Comparison of ENCODE assay signal across 26 mouse cellular contexts in the genomic region with DNA sequence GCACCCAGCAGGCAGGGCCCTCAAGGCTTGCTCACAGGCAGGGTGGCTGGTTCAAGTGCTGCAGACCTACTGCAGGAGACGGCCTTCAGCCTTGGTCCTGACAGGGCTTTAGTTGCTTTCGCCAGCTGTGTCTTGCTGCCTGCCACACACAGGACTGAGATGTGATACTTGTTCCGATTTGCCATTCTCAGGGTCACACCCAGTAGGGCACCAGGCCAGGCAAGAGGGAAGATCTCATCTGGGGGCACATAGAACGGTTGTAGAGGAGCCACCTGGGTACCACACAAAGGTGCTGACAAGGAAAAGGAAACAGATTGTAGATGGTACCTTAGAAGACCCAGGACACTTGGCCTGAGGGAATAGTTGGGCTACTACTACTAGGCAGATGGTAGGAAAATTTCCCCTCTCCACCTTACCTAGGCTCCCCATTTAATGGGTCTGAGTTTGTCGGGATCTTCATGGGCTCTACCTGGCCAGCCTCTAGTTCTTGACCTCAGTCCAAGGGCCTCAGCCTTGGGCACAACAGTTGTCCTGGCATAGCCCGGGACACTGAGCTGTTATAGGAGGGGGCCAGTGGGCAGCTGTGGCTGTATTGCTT. TPM values are rescaled to one million over a fixed set of nuclear protein-coding genes. Genes with fewer than 3 reads are reported as not detected.
A peak's percentile ranks its signal among the peaks of the same experiment; 100 is the strongest.
DNase-seq lines count a peak whose midpoint lies in the region; ATAC-seq and TF ChIP-seq lines count a peak whose summit lies in the region.
"Had no signal": no experiment of that assay in that cellular context is flagged by ENCODE, and none has a peak within 500 bp of the region (broad histone marks: within the 10 kb centered on the region; RNA-seq: fewer than 3 reads in every experiment).

No protein-coding gene starts in this region.

- H3K27ac ChIP-seq in cerebellum, adult 2 months (ENCODE audit: insufficient read depth, low read length): no peak overlapping the region
- H3K27ac ChIP-seq in midbrain, embryonic 11.5 days (ENCODE audit: low read depth, low read length): no peak overlapping the region
- H3K27ac ChIP-seq in midbrain, embryonic 15.5 days: no peak overlapping the region
- H3K27ac ChIP-seq: embryonic facial prominence, embryonic 12.5 days; embryonic facial prominence, embryonic 15.5 days; heart, adult 2 months; heart, embryonic 10.5 days; heart, embryonic 13.5 days; hindbrain, embryonic 14.5 days; hindbrain, postnatal 0 days had no signal

- no peak for TF ChIP-seq CTCF in cerebellum, adult 2 months (IDR thresholded peaks at IDR 0.05; ENCODE audit: borderline replicate concordance, insufficient read depth, low read depth, low read length)

- no peak overlapping the region for H3K9ac ChIP-seq in midbrain, embryonic 11.5 days (ENCODE audit: low read length)
- H3K9ac ChIP-seq in midbrain, embryonic 15.5 days: no peak overlapping the region
- H3K9ac ChIP-seq: embryonic facial prominence, embryonic 12.5 days; embryonic facial prominence, embryonic 15.5 days; forebrain, postnatal 0 days; heart, embryonic 13.5 days; hindbrain, embryonic 14.5 days had no signal

- ATAC-seq in midbrain, embryonic 11.5 days (ENCODE audit: low FRiP score): no peak
- no peak for ATAC-seq in midbrain, embryonic 15.5 days (replicated peaks)
- ATAC-seq: activated CD4-positive, CD25-positive, alpha-beta regulatory T cell, adult 4 months; forebrain, embryonic 14.5 days; forebrain, postnatal 0 days; hindbrain, postnatal 0 days; inflammation-experienced regulatory T-cells, adult 6 months; intestine, embryonic 16.5 days had no signal

- H3K36me3 ChIP-seq in midbrain, embryonic 11.5 days (ENCODE audit: control insufficient read depth, insufficient read depth, low read length): no peaks in the 10 kb centered on the region
- H3K36me3 ChIP-seq in midbrain, embryonic 15.5 days (replicated peaks): 0 out of 2 replicates have a peak, but pooled peaks cover 5% of the 10 kb centered on the region

- H3K4me3 ChIP-seq in cerebellum, adult 2 months (replicated peaks; ENCODE audit: insufficient read depth, low read depth, low read length): no peak overlapping the region
- H3K4me3 ChIP-seq in midbrain, embryonic 11.5 days (ENCODE audit: low read depth, low read length): no peak overlapping the region
- H3K4me3 ChIP-seq in midbrain, embryonic 15.5 days: no peak overlapping the region
- H3K4me3 ChIP-seq: embryonic facial prominence, embryonic 12.5 days; embryonic facial prominence, embryonic 15.5 days; heart, adult 2 months; heart, embryonic 10.5 days; heart, embryonic 13.5 days had no signal

- 45% methylated on average over 6 of the region's 6 CpGs for WGBS in cerebellum, adult 2 months
- 89% methylated on average over 6 of the region's 6 CpGs for WGBS in midbrain, embryonic 11.5 days
- WGBS in midbrain, embryonic 15.5 days: 88% methylated on average over 6 of the region's 6 CpGs

- TF ChIP-seq POLR2A in cerebellum, adult 2 months (IDR thresholded peaks at IDR 0.05; ENCODE audit: borderline replicate concordance, insufficient read depth, low read length): no peak

- H3K27me3 ChIP-seq in cerebellum, adult 2 months (ENCODE audit: control insufficient read depth, insufficient read depth, low read length): no peaks in the 10 kb centered on the region
- peaks cover 5% of the 10 kb centered on the region for H3K27me3 ChIP-seq in midbrain, embryonic 11.5 days (ENCODE audit: control insufficient read depth, insufficient read depth, low read length)
- H3K27me3 ChIP-seq in midbrain, embryonic 15.5 days (replicated peaks): peaks cover 10% of the 10 kb centered on the region
- H3K27me3 ChIP-seq: embryonic facial prominence, embryonic 15.5 days had no signal

- peaks cover 62% of the 10 kb centered on the region for H3K4me1 ChIP-seq in cerebellum, adult 2 months (ENCODE audit: control insufficient read depth, insufficient read depth, low read length)
- H3K4me1 ChIP-seq in midbrain, embryonic 11.5 days (ENCODE audit: control insufficient read depth, insufficient read depth, low read length): peaks cover 14% of the 10 kb centered on the region
- peaks cover 23% of the 10 kb centered on the region for H3K4me1 ChIP-seq in midbrain, embryonic 15.5 days

- no peaks in the 10 kb centered on the region for H3K9me3 ChIP-seq in midbrain, embryonic 11.5 days (ENCODE audit: control insufficient read depth, low read length)
- H3K9me3 ChIP-seq in midbrain, embryonic 15.5 days: no peaks in the 10 kb centered on the region
- H3K9me3 ChIP-seq: embryonic facial prominence, embryonic 12.5 days; embryonic facial prominence, embryonic 15.5 days; heart, embryonic 10.5 days; heart, embryonic 13.5 days had no signal

- H3K4me2 ChIP-seq in midbrain, embryonic 11.5 days: no peak overlapping the region
- H3K4me2 ChIP-seq in midbrain, embryonic 15.5 days: no peak overlapping the region
- H3K4me2 ChIP-seq: embryonic facial prominence, embryonic 12.5 days; embryonic facial prominence, embryonic 15.5 days; heart, embryonic 13.5 days; hindbrain, embryonic 14.5 days had no signal

- DNase-seq in adrenal gland, postnatal 14 days: peak; percentile 32
- no peak for DNase-seq in adrenal gland, adult 2 months
- DNase-seq in cerebellum, adult 9-10 months: peak; percentile 62
- DNase-seq in cerebellum, adult 11-12 months: no peak
- peak; percentile 49 to 51 for DNase-seq in cerebellum, postnatal 25 days
- DNase-seq in cerebellum, adult 2 months: no peak
- peak; percentile 65 for DNase-seq in midbrain, embryonic 11.5 days (ENCODE audit: low spot score, missing footprints)
- DNase-seq: adrenal gland, postnatal 25 days; forebrain, postnatal 0 days; gastrocnemius, postnatal 10 days; gastrocnemius, postnatal 36 days; heart, adult 2 months; heart, postnatal 14 days; heart, postnatal 4 days; kidney, adult 18-20 months had no signal

RNA-seq across cellular contexts. Expression of gene Susd2, which starts 21.0 kb away (rescaled TPM):
- total RNA-seq in adrenal gland, postnatal 14 days (2021): 6.0 and 12.2 TPM in 2 replicates
- 10 to 100 TPM; 10.7 to 13.5 TPM for total RNA-seq in adrenal gland, adult 2 months (2021)
- 23.3 and 31.3 TPM in 2 replicates for polyA plus RNA-seq in adrenal gland, adult 2 months (2012; rRNA removed)
- 18.5 and 22.0 TPM in 2 replicates for polyA plus RNA-seq in cerebellum, adult 2 months (2012; rRNA removed)
- polyA plus RNA-seq in midbrain, embryonic 11.5 days (2014; fragmentation: Nextera tagmentation; extraction: Ambion mirVana): 1.2 and 1.6 TPM in 2 replicates
- 3.0 and 4.1 TPM in 2 replicates for polyA plus RNA-seq in midbrain, embryonic 15.5 days (2015; fragmentation: Nextera tagmentation; extraction: Ambion mirVana)

Comparison
In these comparisons a context has a peak if more than half of its experiments do, and no peak if none do; other contexts are left out.
1. DNase-seq: peak in adrenal gland, postnatal 14 days (single experiment), cerebellum, adult 9-10 months (single experiment), cerebellum, postnatal 25 days (2 of 2) and midbrain, embryonic 11.5 days (single experiment); none in adrenal gland, adult 2 months (single experiment), cerebellum, adult 11-12 months (single experiment) and cerebellum, adult 2 months (0 of 2).